Mouse (Mus musculus) erythroblast, embryonic 14.5 days (primary cell): ENCODE results near the gene Fam227a.

ENCODE experiments used
- GATA1 ChIP-seq: IDR thresholded peaks from 2 replicates; pipeline ENCODE4 v1.6.1; 2012; ENCODE audit warnings: low read length, inconsistent platforms, mixed read lengths
- TAL1 ChIP-seq: IDR thresholded peaks from 3 replicates; pipeline ENCODE4 v1.6.1; 2012; ENCODE audit warnings: low read length, inconsistent platforms, mixed read lengths

GRCm38 (mm10) chr15:79670972-79671299 is 12.2 kb upstream of the Fam227a start:
- TF ChIP-seq TAL1 = no peak
- TF ChIP-seq GATA1 = no peak
